Mouse (Mus musculus): Measurements from ENCODE around the gene Tead1.

Gene Tead1

DNA sequence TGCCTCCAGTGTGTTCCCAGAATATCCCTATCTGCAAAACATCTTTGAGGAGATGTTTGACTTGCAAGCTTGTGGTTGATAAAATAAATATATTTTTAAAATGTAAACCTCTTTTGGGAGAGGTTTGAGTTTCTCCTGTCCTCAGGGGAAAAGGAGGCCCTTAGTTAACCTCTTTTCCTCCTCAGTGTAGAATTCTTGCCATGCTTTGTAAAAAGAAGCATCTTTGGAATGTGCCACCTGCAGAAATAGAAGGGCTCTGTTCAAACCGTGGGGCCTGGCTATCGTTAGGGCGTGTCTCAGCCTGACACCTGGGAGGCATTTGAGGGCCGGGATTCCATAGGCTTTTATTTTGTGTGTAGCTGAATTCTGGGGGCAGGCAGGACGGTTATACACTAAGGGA lies 51.1 kb downstream of the Tead1 start:
- DNase-seq (ENCODE audit: extremely low spot score) = no peak

DNA sequence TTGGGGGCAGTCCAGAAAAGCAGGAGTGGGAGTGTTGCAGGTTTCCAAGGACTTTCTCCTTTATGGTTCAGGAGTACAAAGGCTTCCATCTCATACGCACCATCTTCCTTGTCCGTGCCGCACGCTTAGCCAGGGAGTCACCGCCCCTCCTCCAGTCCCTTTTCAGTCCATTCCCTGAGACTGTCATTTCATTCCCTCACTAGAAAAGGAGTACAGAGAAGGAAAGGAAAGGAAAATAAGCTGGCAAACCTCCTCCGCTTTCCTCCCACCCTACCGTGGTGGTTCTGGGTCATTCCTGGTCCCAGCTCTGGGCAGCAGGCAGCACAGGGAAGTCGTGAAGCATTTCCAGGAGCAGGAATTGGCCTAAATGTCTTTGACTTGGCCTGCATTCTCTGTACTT lies 52.5 kb downstream of the Tead1 start:
- no peak for DNase-seq (ENCODE audit: extremely low spot score)

DNA sequence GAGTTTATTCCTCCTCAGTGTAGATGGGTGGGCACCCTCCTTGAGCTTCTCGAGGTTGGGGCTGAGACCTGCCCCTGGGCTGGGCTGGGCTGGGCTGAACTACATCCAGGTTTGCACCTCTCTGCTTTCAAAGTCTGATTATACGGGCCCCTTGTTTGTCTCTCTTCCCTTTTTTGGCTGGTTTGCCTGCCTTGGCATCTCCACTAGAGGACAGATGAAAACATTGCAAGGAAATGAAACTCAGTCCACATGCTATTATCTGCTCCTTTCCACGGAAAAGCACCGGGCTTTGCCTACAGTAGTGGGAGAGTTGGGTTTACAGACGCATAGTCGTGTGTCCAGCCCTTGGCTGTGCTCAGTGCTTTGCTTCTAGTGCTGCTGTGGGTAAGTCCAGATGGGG lies 60.1 kb downstream of the Tead1 start:
- DNase-seq (ENCODE audit: extremely low spot score) = no peak

DNA sequence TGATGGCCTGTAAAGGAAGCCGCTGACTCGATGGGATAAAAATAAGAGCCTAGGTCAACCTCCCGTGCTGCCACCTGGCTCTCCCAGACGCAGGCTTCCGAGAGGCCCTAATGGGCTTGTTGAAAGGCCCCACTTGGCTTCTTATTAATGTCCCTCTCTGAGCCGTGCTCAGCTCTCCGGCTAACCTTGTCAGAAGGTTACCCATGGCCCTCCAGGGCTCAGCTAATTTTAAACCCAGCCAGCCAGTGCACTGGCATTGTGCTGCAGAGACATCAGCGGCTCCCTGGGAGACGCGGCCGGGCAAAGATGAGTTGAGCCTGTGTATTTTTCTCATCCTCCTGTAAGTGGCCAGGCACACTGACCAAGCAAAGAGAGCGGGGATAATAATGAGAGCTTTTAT lies 62.7 kb downstream of the Tead1 start:
- DNase-seq (ENCODE audit: extremely low spot score) = no peak

DNA sequence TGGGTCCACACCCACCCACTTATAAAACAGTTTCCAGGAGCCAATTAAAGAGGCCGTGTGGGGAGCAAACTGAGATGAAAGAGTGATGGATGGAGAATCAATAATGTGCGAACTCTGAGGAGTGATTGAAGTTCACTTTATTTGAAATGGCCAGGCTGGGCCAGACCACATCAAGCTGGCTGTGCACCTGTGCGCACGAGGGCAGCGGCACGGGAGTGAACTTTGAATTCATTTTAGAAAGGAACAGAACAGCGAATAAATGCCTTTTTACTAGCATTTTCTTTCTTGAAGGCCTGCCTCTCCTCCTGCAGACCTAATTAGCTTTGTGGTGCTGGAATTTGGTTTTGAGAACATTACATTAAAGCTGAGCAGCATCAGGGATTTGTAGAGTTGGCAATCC lies 63.9 kb downstream of the Tead1 start:
- no peak for DNase-seq (ENCODE audit: extremely low spot score)

DNA sequence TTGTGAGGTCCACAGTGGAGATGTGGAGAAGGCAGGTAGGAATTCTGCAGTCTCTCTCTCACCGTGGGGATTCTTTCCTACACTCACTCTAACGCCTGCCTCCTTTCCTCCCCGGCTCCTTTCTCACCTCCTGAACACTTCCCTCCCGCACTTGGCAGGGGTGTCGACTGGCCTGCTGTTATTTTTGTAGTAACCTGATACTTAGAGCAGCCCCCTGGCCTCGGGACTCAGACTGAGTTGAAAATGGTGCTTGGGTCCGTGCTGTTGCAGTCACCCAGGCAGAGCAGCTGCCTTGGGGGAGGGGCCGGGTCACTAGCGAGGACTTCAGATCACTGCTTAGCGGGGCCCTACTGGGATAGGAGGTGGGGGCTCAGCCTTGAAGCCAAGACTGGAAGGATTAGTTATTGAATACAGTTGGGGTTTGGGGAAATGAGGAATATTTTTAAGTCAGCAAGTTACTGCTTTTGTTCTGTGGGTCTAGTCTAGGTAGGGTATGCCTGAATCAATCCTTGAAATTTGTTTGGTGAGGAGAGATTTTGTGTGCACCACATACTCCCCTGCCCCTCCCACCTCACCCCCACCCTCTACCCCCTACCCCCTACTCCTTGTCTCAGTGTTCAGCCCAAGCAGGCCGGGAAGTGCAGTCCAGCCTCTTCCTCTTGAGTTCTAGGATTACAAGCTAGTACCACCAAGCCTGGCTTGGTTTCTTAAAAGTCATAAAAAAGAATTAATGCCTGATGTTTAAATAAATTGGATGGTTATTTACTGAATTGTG lies 64.7 kb downstream of the Tead1 start:
- peak; percentile 83 for DNase-seq (ENCODE audit: extremely low spot score)

DNA sequence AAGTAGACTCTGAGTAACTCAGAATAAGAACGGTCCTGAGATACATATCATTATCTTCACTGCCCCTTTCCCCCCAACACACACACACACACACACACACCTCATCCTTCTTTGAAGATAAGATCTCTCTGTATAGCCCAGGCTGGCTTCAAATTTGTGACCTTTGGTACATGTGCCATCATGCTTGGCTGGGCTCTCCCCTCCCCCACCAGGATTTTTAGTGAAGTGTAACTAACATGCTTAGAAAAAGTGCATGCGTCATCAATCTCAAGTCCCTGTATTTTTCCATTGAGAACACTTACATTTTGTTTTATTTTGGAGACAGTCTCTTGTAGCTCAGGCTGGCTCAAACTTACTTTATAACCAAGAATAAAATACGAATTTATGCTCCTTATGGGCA lies 68.1 kb downstream of the Tead1 start:
- no peak for DNase-seq (ENCODE audit: extremely low spot score)

DNA sequence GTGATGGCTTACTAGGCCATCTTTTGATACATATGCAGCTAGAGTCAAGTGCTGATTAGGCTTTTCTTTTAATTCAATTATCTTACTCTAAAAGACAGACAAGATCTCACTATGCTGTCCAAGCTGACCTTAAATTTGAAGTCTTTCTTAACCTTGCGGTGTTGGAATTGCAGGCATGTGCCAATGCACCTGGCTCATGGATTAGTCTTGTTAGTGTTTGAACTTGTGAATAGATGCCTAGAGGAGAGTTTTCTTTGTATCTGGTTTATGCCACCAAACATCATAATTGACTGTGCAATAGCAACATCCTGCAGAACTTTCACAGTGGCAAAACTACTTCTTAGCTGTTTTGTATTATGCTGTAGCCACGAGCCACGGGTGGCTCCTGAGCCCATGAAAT lies 68.7 kb downstream of the Tead1 start:
- no peak for DNase-seq (ENCODE audit: extremely low spot score)

DNA sequence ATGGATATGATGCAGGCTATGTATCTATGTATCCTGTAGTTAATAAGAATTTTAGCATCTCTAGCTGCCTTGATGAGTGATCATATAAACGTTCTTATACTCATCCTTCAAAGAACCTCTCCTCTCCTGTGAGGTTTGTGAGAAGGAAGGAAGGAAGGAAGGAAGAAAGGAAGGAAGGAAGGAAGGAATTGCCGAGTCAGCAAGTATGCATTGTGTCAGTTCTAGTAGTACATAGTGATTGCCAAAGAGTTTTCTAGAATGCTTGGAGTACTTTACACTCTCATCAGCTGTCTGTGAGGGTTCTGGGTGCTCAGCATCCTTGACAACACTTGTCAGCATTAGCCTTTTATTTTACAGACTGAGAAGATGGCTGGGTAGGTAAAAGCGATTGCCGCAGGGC lies 69.2 kb downstream of the Tead1 start:
- DNase-seq (ENCODE audit: extremely low spot score) = no peak

DNA sequence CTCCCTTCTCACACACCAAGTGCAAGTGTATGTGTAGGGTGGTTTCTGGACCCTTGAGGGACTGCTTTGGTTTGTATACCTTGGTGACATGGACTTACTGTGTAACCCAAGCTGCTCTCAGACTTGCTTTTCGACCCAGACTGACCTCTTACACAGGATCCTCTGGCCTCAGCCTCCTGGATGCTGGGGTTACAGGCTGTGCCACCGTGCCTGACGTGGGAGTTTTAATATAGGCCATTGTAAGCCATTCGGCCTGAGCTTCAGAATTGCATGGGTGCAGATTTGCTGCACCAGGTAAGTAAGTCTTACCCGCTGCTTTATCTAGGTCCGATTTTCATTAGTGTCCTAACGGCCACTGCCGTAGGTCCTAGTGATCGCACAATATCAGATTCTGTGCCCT lies 71.0 kb downstream of the Tead1 start:
- DNase-seq (ENCODE audit: extremely low spot score) = no peak

DNA sequence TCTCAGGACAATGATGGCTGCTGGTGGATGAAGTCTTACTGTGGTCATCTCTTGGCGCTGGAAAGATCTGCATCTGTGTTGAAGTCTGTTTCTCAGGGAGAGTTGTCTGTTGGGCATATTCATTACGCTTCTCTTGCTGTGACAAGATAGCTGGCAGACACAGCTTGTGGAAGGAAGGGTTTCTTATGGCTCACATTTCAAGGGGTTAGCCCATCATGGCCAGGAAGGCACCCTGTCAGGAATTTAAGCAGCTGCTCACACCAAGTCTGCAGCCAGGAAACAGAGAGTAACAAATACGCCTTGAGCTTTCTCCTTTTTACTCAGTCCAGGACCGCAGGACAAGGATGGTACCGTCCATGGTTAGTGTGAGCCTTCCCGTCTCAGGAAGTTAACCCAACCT lies 73.2 kb downstream of the Tead1 start:
- no peak for DNase-seq (ENCODE audit: extremely low spot score)

DNA sequence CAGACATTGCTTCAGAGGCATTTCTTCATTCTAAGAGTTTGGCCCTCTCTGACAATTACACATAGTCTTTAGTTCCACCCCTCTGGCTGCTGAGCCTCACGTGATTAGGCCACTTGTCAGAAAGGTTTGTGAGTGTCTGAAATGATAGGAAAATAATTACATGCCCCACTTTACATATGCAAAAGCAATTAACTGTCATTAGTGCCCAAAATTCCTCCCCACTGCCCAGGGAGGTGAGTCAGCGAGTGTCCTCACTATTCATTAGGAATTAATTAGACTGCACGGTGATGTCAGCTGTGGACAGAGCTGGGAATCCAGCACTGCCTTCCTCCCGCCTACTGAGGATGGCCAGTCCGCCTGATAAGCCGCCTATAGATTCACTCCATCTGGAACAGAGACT lies 74.2 kb downstream of the Tead1 start:
- no peak for DNase-seq (ENCODE audit: extremely low spot score)

DNA sequence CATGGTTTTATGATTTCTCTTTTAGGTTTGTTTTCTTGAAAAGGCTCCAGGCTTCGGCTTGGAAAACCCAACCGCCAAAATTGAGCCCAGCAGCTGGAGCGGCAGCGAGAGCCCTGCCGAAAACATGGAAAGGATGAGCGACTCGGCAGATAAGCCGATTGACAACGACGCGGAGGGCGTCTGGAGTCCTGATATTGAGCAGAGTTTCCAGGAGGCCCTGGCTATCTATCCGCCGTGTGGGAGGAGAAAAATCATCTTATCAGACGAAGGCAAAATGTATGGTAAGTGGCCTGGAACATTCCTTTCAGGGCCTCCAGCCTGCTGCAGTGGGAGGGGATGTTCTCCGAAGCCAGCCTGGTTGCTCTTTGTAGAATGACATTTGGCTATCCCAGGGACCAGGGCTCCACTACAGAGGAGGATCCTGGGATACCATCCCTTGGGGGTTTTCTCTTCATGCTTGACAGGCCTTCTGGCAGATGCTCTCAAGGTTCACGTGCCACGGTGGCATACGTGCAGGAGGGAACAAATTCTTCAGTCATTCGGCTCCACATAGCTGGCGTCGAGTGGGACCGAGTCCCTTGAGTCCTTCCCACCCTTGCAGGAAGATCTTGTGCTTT lies 80.3 kb downstream of the Tead1 start:
- no peak for DNase-seq (ENCODE audit: extremely low spot score)

DNA sequence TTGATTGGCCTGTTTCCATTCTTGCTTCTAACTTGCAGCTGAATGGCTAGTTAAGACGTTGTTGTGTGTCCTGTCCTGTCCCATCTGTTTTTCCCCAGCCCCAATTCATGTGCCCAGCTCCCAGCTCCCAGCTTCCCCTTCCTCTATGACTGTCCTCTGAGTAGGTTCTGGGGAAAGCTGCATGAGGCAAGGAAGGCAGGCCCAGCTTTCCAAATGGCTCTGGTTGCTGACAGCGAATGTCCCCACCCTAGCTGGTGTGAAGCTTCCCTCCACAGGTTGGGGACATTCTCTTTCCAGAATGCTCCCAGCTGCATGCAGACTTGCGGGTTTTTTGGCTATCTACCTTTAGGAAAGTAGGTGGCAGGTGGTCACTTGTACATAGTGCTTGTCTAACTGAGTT lies 81.2 kb downstream of the Tead1 start:
- no peak for DNase-seq (ENCODE audit: extremely low spot score)

DNA sequence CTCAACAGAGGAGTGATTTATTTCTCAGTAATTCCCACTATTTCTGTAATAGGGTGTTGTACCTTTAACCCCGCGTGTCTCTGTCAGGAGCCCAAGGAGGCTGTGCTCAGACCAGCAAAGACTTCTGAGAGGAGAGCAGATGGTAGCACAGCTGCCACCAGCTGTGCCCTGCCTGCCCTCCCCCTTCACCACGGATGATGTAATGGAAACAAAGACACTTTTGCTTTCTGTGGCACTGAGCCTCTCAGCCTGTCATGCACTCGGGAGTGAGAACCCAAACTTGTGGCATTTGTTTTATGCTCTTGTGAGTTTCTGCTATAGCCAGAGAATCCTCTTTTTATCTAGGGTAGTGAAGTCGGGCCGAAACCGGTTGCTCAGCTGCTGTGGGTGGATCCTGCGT lies 81.7 kb downstream of the Tead1 start:
- no peak for DNase-seq (ENCODE audit: extremely low spot score)

DNA sequence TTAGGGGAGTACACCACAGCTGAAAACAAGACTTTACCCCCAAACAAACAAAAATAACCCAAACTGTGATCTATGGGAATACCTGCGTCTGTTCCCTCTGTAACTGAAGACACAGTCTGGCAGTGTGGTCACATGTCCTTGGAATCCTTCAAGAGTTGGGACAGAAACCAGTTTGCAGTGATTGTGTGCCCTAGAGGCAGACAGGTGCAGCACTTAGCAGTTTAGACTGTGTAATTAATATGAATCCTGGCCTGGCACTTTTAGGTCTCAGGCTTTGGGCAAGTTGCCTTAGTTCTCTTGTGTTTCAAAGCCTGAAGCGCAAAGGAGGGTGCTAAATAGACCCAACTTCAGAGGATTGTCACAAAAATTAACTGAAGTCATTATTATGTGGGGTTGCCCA lies 83.8 kb downstream of the Tead1 start:
- no peak for DNase-seq (ENCODE audit: extremely low spot score)

DNA sequence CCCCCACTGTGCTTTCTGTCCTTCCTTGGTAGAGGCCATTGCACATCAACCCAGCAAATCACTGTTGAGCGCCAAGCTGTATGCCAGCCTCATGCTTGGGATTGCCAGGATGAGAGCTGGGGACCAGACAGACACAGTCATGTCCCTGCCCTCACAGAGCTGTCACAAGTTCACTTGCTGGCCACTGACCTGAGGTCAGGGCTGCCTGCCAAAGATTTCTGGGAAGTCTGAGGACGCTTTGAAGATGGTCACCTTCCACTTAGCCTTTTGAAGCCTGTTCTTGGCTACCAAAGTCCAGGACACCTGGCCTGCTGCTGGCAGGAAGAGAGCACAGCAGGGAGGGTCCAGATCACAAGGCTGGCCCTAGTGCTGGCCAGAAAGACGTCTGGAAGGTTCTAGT lies 84.4 kb downstream of the Tead1 start:
- DNase-seq (ENCODE audit: extremely low spot score) = no peak

DNA sequence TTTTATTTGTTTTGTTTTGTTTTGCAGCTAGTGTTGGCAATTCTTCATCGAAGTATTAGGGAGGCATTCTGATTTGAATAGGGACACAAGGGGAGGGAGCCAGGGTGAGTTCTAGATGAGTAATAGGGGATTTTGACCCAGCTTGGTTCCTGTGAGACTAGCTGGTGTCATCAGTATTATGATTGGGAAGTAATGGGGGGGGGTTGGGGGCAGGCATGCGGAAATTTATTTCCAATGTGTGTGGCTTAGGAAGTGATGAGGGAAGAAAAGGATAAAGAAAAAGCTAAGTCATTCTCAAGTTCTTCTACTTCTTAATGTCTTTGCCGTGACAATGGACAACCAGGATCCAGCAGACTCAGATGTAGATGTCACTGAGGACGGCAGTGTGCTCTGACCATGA lies 85.8 kb downstream of the Tead1 start:
- no peak for DNase-seq (ENCODE audit: extremely low spot score)

DNA sequence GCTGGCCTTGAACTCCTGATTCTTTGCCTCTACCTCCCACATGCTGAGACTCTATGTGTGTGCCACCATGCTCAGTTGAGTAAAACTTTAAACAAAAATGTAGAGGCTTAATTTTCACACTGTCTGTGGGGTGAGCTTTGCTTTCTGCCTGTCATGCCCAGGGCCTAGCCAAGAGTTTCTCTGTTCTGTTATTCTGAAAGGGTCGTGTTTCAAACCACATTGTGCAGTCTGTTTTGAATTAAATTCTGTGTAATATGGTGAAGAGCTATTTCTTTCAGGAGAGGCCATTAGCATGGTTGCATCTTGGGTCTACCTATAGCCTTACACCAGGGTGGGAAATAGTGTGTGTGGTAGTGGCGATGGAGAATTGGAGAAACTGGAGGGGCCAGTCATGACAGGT lies 90.7 kb downstream of the Tead1 start:
- DNase-seq (ENCODE audit: extremely low spot score) = no peak

DNA sequence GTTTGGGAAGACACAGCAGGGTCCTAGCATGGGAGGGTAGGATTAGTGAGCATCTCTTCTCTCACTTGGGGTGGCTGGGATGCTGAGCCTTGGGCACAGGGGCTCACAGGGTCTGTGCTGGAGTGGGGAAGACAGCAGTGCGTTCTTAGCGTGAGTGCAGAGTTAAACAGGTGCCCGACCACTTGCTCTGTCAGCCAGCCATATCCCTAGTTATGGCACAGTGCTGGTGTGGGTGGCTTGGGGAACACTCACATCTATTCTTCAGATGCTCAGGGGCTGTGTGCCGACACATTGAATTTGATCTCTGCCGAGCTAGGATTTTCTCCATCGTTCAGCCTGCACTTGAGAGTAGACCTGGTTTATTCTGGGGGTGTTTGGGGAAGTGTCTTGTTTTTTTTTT lies 92.3 kb downstream of the Tead1 start:
- no peak for DNase-seq (ENCODE audit: extremely low spot score)

DNA sequence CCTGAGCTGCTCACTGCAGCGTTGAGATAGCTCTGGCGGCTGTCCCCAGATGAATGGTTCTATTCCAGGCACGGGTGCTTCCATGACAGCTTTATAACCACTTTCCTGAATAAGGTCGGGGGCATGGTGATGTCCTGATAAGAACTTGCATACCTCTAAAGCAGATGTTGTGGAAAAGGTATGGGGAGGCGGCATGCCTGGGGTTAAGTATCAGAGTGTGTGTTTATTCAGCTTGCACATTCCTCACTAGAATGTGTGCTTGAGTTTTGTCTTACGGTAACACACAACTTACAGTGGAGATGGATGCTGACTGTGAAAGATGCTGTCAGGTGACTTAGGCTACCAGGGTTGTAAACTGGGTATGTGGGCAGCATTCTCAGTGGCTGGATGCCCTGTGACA lies 93.7 kb downstream of the Tead1 start:
- no peak for DNase-seq (ENCODE audit: extremely low spot score)

DNA sequence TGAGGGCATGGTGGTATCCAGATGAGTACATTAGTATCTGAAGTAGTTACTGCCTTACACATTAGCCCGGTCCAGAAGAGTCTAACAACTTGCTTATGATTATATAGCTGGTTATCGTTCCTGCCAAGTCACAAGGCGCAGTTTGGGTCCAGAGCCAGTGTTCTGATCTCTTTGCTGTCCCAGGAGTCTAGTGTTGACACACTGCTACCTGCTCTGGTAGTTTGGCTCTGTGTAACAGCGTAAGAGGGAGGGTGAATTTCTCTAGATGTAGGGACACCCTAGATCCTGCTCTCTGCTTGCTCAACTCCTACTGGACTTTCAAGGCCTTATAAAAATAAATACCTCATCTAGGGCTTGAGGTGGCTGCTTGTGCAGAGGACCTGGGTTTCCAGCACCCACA lies 94.5 kb downstream of the Tead1 start:
- no peak for DNase-seq (ENCODE audit: extremely low spot score)

DNA sequence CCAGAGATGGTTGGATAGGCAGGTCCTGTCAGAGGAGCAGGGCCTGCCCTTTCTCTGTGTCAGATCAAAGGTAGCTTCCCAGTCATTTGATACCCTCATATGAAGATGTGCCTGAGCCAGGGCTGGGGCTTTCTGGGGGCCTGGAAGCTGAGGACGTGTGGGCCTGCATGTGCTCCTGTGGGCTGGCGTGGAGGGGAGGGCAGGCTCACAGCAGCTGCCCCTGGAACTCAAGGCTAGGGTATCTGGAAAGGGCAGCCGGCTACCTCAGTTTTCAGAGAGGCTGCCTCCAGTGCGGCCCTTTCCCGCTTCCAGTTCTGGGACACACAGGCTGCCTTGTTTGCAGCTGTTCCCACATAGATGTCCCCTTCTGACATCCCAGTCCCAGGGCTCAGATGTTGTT lies 96.7 kb downstream of the Tead1 start:
- no peak for DNase-seq (ENCODE audit: extremely low spot score)

DNA sequence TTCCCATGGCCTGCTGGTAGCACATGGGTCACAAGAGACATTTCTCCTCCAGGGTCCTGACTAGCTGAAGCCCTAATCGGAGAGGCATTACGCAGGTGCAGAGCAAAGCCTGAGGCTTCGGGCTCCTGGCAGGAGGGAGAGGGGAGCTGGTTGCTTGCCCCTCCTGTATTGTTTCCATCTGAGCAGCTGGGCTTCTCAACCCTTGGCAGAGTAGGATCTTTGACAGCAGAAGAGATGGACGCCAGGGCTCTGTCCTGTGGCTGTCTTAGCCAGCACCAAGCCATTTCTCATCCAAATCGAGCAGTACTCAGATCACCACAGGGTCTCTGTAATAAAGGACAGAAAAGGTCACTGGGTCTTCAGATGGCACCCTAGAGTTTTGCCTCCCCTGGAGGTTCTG lies 97.6 kb downstream of the Tead1 start:
- DNase-seq (ENCODE audit: extremely low spot score) = no peak
